Mouse (Mus musculus) 3134 (cell line): ENCODE data around the gene Lcn8.
A peak's percentile ranks its signal among the peaks of the same experiment; 100 is the strongest.

Experiments used
- DNase-seq: peaks from one replicate; pipeline ENCODE4 v3.0.0-alpha.2; 2011; ENCODE audit warnings: low spot score; ENCODE audit not compliant: insufficient read length; ENCODE audit errors: extremely low read depth

The Lcn8 gene

DNA sequence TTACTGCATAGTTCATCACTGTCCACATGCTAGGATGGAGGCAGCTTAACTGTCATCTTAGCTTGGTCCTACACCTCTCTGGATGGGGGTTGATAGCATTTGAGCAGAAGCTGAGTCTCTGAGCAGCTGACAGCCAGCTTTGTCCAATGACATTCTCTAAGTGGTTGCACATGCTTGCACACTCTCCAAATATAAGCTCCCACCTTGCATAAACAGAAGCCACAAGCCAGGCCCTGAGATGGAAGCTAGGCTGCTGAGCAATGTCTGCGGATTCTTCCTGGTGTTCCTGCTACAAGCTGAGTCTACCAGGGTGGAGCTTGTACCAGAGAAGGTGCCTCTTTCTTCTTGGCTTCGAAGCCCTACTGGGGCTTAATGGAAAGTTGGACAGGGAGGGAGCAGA, at the start of gene Lcn8:
TSS of gene Lcn8 (plus strand) at position 219 of the 400 bp plus-strand sequence.
- DNase-seq, result no peak

DNA sequence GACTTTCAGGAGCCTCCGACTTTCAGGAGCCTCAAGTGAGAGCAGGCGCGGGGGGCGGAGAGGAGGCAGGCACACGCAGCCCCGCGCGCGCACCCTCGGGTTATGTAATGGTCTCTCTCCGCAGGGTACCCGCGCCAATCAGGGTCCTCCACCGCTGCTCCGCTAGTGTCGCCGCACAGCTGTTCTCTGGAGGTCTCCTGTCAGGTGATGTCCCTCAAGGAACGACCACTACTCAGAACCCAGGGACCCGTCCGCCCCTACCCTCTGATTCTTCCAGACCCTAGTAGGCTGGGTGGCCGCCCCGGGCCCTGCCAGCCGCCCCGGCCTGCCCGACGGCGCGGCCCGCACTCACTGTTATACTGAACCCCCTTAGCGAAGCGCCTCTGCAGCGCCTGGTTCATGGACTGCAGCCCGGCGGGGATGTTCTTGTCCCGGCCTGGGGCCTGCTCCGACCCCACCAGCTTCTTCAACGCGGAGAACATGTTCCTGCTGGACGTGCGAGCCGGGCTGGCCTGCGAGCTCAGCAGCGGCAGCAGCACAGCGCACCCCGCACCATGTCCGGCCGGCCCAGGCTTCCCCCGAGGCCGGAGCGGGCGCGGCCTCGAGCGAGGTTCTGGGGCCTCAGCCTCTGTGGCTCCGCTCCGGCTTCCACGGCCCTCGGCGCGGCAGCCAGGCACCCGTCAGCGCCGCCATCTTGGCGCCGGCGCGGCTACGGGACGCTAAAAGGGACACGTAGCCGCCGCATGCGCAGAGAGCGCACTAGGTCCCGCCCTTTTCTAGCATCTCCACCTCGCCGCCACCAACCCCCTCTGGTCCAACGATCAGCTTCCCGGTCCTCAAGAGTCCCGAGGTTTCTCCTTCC, 44.9 kb upstream of the Lcn8 start, which contains the start of gene Rabl6:
TSS of gene Rabl6 (minus strand) at position 761 of the 862 bp plus-strand sequence.
- peak; percentile 85 for DNase-seq

DNA sequence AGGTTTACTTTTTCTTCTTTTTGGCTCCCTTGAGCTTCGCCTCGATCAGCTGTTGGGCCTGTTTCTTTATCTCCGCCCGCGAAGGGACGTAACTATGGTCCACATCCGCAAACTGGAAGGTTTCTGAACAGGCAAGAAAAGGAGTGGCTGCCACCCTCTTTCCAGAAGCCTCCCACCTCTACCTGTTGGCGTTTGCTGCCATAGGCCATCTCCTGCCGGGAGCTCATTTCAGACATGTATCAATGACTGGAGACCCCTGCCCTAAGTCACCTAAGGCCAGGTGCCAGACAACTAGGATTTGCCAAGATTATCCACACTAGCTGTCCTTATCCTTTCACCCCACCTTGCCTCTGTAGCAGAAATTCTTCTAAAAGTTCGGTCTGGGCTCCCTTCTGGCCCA, 44.2 kb upstream of the Lcn8 start:
- DNase-seq, result no peak

DNA sequence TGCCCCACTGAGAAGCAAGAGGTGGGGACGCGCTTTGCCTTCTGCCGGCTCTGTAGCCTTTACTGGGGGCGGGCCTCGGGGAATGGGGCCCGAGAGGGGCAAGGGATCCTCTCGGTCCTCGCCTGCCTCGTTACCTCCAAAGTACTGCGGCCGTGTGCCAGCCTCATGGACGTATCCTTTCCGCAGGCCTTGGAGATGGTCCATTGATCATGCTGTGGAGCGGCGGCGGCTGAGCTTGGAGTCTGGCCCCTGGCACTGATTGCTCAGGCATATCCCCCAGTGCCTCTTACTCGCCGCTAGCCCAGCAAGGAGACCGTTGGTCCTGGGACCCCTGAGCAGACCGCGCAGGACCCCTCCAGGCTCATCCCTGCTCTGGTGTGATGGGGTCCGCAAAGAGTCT, 36.5 kb upstream of the Lcn8 start:
- no peak for DNase-seq

DNA sequence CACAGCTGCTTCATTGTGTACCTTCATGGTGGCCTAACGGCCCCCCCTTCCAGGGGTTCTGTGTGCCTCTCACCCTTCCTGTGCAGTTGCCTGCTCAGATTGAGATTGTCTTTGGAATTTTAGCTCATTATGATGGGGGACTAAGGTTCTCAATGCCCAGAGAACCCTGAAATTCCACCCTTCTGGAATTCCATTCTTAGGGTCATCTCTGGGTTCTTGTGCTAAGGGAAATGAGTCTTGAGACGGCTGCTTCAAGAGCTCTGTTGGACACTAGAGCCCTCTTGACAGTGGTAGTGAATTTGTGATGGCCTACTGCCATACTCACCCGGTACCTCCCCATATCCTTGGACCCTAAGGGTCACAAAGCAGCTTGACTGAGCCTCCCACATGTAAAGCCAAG, 35.3 kb upstream of the Lcn8 start, which contains the start of gene Ccdc183:
TSS of gene Ccdc183 (minus strand) at position 101 of the 400 bp plus-strand sequence.
- no peak for DNase-seq

DNA sequence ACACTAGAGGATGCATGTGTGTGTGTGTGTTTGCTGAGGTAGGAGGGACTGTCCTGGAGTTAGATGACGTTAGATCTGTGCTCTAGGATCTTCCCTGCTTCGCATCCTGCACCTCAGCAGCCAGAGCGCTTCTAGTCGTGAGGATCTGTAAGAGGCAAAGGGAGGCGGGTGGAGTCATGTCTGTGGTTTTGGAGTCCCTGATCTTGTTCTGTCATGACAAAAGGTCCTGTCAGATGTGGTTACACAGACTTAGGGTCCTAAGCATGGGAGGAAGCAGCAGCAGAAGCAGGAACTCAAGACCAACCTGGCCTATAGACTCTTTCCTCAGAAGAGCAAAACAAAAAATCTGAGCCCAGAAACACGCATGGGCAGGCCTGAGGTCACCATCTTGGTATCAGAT, 32.5 kb upstream of the Lcn8 start:
- no peak for DNase-seq

DNA sequence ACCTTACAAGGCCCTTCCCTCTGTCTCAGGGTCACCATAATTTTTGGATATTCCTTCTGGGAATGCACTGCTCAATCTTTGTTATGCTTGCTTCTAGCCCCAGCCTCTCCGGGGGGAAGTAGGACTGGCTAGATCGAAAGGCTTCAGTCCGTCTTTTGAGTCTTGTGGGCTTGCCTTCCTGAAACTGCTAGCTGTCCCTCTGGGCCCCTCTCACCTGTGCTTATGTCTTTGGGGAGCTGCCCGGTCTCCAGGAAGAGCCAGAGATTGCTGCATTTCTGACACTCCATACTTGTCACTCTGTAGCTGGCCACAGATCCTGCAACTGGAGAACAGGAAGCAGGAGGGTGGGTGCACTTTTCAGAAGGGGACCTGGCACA, 32.1 kb upstream of the Lcn8 start:
- DNase-seq, result no peak

DNA sequence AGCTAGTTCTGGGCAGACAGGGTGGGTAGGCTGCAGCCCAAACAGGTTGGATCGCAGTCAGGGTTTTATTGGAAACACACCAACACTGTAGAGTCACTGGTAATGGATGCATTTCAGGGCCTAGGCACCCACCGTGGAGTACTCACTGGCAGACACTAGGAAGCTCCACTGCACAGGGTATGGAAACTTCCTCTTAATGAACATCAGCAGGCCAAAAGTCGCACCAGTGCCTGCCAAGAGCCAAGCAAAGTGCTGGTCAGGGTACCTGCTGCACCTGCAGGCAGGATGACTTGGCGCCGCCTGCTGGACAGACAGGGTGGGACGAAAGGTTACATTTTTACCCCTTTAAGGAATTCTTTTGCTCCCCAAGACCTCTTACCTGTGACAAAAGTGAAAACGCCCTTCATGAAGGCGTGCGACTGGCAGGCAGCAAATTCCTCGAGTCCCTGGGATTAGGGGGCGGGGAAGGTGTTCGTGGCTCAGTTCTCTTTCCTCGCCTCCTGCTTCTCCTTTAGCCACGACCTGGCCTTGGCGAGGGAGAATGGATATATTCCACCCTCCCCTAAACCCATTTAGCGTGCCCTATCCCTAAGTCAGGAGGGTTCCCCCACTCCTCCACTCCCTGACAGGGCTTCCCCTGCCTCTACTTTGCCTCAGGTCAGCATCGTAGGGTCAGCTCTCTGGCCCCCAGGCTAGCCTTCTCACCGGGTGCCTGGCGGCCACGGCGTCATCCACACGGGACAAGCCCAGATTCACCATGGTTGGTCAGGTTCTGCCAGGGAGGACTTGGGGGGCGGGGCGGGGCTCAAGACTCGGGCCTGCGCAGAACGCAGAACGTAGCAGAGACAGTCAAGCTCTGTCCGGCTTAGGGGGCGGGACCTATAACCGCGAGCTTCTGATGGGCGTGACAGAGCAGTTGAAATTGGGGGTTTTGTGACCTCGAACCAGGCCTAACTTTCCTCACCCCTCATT, 31.4 kb upstream of the Lcn8 start, which contains the start of gene Tmem141:
TSS of gene Tmem141 (minus strand) at position 777 of the 972 bp plus-strand sequence.
- DNase-seq, result peak; percentile 92

DNA sequence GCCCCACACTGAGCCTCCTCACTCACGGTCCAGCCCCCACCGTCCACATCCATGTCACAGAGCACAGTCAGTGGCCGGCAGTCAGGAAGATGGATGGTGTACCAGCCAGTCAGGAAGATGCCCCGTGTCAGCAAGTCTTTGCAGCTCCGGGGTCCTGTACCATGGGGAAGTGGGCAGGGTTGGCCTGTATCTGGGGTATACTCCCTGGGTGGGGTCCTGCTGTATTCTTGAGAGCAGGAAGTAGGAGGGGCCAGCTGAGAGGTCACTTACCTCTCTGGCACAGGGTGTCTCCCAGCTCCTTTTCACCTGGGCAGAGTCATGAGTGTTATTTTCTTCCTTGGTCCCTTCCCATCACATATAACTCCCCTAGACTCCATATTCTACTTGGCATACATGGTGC, 26.9 kb upstream of the Lcn8 start:
- no peak for DNase-seq

DNA sequence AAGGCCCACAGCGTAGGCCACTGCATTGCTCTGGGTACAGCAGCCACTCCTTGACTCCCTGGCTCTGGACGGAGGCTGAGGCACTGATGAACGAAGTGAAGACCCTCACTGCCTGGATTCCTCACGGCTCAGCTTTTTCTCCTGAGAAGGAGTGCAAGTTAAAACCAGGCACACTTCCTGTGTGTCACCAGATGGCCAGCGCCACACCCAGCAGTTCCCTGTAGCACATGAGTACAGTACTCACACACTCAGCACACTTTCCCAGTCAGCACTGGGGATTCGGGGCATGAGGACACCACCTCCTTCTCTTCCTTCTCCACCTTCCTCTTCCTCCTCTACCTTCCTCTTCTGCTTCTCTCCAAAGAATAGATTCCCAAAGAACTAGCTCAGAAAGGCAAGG, 25.1 kb upstream of the Lcn8 start, which contains the start of gene Fcna:
TSS of gene Fcna (minus strand) at position 220 of the 400 bp plus-strand sequence.
- DNase-seq, result no peak

DNA sequence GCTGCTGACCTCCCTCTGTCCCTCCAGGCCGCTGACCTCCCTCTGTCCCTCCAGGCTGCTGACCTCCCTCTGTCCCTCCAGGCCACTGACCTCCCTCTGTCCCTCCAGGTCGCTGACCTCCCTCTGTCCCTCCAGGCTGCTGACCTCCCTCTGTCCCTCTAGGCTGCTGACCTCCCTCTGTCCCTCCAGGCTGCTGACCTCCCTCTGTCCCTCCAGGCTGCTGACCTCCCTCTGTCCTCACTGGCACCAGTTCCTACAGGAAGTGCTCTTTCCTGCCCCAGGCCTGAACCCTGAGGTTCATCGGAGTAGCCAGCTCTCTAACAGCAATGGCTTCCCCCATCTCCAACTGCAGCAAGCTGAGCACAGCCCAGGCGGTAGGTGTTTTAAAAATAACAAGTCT, 24.2 kb upstream of the Lcn8 start:
- no peak for DNase-seq

DNA sequence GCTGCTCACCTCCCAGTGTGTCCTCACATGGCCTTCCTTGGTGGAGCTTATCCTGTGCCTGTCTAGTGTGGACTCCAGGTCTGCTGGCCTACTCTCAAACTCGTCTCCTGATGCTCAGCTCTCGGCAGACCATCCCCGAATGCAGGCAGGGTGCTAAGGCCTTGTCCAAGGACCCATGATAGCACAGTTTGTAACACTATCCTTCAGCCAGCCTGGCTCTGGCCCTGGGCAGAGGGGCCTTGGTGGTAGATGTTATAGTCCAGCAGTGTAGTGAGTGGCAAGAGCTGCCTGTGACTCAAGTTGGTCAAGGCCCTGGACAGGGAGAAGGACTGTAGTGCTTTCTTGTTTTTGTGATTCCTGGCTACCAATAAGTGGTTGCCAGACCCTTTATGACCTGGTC, 19.3 kb upstream of the Lcn8 start:
- DNase-seq, result no peak

DNA sequence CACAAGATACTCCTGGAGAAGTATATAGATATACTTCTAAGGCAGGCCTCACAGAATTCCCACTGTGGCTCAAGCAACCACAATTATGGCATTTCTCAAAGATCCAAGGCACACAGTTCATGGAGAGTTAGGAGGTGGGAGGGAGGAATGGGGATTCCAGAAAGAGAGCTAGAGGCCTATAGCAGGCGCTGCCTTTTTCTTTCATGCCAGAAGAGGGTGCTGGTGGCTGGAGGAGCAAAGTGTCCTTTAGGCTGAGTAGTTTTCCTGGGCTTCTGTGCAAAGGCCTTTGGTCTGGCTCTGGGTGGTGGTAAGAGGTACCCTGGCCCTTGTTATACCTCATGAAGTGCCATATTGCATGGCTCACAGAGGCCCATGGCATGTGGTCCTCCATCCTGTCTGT, 18.9 kb upstream of the Lcn8 start:
- no peak for DNase-seq

DNA sequence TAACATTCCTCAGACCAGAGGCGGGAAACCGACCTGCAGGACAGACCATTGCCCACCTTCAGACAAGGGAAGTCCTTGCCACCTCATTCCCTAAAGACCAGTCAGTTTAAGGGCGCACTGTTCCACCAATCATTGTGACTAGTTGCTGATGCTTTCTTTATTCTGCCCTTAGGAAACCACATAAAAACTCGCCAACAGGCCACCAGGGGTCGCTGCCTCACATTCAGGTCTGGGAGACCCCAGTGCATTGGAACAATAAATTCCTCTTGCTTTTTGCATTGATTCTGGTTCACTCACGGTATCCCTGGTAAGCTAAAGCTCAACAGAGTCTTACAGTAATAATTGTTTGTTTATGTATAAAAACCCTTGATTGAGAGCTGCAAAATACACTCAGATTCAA, 13.0 kb upstream of the Lcn8 start:
- DNase-seq, result no peak

DNA sequence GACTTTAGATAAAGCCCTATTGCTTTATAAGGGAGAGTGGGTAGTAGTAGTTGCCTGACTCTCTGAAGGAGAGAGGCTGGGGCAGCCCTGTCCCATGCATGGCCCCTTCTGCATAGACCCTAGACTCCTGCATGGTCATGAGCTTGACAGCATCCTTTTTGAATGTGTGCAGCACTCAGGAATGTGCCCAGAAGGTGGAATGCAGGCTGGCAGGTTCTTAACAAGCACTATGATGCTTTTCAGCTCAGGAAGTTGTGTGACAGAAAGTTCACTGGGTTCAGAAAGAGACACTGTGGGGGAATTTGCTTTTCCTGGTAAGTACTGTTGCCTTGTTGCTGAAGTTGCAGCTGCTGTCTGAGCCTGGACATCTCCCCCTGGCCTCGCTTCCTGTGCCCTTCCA, 1.6 kb downstream of the Lcn8 start:
- DNase-seq, result no peak

DNA sequence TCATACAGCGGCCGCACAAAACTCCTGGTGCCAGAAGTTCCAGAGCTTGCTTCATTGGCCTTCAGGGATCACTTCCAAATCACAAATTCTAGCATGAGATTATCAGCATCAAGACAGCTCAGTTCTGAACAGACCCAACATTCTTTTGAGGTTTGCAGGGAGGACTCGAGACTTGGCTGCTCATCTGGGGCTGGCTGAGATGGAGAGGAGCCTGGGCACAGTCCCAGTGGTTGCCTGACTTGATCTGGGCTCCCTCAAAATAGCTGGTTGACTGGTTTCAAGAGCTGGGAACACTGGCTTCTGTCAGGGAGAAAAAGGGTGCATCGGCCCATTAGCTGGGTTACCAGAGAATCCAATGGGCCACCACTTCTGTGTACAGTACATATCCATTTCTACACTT, 3.8 kb downstream of the Lcn8 start:
- DNase-seq, result peak; percentile 48

DNA sequence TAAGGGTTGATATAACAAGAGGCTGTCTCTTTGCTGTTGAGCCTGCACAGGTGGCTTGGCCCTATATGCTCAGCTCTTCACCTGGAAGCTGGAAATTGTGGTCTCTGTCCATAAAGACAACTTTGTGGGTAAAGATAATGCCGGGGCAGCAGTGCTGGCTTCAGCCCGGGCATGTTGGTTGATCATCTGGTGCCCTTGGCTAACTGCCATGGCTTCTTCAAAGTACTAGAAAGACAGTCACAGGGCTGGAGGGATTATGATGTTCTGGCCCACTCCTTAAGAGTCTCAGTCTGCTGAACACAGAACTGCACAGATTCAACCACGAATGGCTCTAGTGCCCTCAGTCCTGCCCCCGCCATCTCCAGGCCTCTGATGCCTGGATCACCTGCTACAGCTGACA, 4.3 kb downstream of the Lcn8 start:
- peak; percentile 18 for DNase-seq

DNA sequence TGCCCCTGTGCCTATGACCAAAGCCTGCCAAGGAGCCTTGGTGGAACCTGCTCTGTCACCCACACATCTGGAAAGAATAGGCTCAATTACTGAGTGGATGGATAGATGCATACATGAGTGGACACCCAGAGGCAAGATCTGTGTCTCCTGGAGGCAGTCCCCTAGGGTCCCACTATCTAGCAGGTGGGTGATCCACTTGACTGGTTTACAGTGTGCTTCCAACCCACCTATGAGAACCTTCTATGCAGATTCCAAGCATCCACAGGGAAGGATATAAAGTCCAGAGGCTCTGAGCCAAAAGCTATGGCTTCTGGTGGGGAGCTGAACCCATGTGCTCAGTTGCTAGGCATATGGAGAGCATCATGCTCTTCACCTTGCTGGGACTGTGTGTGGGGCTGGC, 4.7 kb downstream of the Lcn8 start, which contains the start of gene Lcn5:
TSS of gene Lcn5 (plus strand) at position 301 of the 400 bp plus-strand sequence.
- DNase-seq, result no peak

DNA sequence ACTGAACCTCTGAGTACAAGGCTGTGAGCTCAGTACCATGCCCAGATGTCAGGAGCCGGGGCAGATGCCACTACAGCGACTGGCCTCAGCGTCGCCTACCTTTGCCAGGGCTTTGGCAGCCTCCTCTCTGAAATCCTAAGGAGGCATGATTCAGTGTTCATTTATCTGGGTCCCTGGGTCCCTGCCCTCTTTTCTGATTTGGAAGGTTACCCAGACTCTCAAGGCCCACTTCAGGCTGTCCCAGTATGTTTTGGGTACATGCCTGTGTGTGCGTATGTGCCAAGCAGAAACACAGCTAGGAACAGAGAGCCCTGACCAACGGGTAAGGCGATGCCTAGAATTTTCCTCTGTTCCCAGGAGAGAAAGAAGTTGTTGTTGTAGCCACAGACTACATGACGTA, 7.4 kb downstream of the Lcn8 start:
- DNase-seq, result peak; percentile 44

DNA sequence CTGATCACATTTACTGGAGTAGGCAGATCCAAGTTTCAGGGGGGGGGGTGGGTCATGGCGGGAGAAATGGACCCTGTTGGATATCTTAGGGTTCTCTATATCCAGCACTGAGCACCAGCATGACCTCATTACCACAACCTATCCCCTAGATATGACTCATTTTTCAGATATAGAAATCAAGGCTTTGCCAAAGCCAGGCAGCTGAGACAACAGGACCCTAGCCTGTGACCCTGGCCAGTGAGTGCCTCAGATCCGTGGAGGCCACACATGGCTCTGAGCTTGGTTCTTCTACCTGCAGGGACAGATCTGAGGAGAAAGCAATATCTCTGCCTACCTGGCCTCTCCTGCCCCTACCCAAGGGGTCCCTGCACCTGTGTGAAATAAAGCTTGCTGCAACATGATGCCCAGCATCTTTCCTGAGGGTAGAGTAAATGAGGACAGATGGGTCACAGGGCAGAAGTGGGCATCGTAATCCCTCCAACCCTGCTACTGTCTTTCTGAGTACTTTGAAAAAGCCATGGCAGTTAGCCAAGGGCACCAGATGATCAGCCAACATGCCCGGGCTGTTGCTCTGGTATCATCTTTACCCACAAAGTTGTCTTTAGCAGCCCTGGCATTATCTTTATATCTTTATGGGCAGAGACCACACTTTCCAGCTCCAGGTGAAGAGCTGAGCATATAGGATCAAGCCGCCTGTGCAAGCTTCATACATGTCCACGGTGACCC, 8.5 kb downstream of the Lcn8 start:
- DNase-seq, result peak; percentile 25
